ENCODE assay signal across 27 mouse cellular contexts in the genomic region with DNA sequence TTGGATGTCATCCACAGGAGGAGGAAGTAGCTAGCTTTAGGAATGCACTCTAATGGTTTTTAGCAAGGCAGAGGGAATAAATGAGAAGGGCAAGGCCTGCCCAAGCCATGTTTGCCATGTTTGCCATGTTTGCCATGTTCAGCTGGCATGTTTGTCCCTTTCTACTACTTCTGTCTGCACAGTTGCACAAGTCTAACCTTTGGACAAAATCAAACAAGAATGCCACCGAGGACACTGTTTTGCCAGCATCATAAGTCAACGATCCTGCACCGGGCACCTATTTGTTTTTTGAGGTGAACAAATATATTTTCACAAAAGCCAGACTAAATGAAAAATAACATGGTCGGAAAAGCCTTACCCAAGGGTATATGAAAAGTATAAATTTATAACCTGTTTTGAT. TPM values are rescaled to one million over a fixed set of nuclear protein-coding genes. Genes with fewer than 3 reads are reported as not detected.
A peak's percentile ranks its signal among the peaks of the same experiment; 100 is the strongest.
DNase-seq lines count a peak whose midpoint lies in the region; ATAC-seq and TF ChIP-seq lines count a peak whose summit lies in the region.
"Had no signal": no experiment of that assay in that cellular context is flagged by ENCODE, and none has a peak within 500 bp of the region (broad histone marks: within the 10 kb centered on the region; RNA-seq: fewer than 3 reads in every experiment).

No protein-coding gene starts in this region.

- TF ChIP-seq POLR2A in liver, adult 2 months (IDR thresholded peaks at IDR 0.05; ENCODE audit: extremely low read depth, insufficient read depth, low read length) = no peak

- no peak overlapping the region for H3K9ac ChIP-seq in heart, embryonic 11.5 days (ENCODE audit: low read depth, low read length)
- no peak overlapping the region for H3K9ac ChIP-seq in liver, adult 2 months (ENCODE audit: low read depth, low read length)
- no peak overlapping the region for H3K9ac ChIP-seq in liver, embryonic 12.5 days
- no peak overlapping the region for H3K9ac ChIP-seq in liver, postnatal 0 days (replicated peaks)

- 0 out of 2 replicates have a peak, but pooled peaks have one; percentile 40 for TF ChIP-seq EP300 in liver, postnatal 0 days (IDR thresholded peaks at IDR 0.05; ENCODE audit: low read depth)

- WGBS in heart, embryonic 11.5 days (ENCODE audit: insufficient replicate concordance) = 90% methylated on average over 4 of the region's 4 CpGs
- WGBS in liver, adult 2 months = 25% methylated on average over 4 of the region's 4 CpGs
- 72% methylated on average over 4 of the region's 4 CpGs for WGBS in liver, embryonic 12.5 days (ENCODE audit: insufficient replicate concordance)
- WGBS in liver, postnatal 0 days (ENCODE audit: insufficient replicate concordance) = 62% methylated on average over 4 of the region's 4 CpGs

- H3K4me2 ChIP-seq in heart, embryonic 11.5 days = no peak overlapping the region
- no peak overlapping the region for H3K4me2 ChIP-seq in liver, embryonic 12.5 days
- no peak overlapping the region for H3K4me2 ChIP-seq in liver, postnatal 0 days (ENCODE audit: low read depth, low read length)

- H3K79me2 ChIP-seq in liver, adult 2 months (ENCODE audit: control insufficient read depth, insufficient read depth, low read length) = no peaks in the 10 kb centered on the region; the same call in 1 of the 2 replicates

- H3K9me3 ChIP-seq in heart, embryonic 11.5 days (replicated peaks; ENCODE audit: control insufficient read depth, low read length) = no peaks in the 10 kb centered on the region
- no peaks in the 10 kb centered on the region for H3K9me3 ChIP-seq in liver, embryonic 12.5 days (replicated peaks)
- no peaks in the 10 kb centered on the region for H3K9me3 ChIP-seq in liver, postnatal 0 days (ENCODE audit: low read length)
- H3K9me3 ChIP-seq: G1E had no signal

- ATAC-seq in heart, embryonic 11.5 days (replicated peaks; ENCODE audit: insufficient number of reproducible peaks, low FRiP score, low TSS enrichment) = no peak
- no peak for ATAC-seq in liver, embryonic 12.5 days
- peak; percentile 18; the same call in 1 of the 2 replicates for ATAC-seq in liver, postnatal 0 days
- ATAC-seq: activated CD4-positive, CD25-positive, alpha-beta regulatory T cell, adult 4 months; CD4-positive, CD25-positive, alpha-beta regulatory T cell, adult 4 months; Patski had no signal

- H3K4me3 ChIP-seq in heart, embryonic 11.5 days (ENCODE audit: low read depth, low read length) = no peak overlapping the region
- no peak overlapping the region for H3K4me3 ChIP-seq in liver, adult 2 months (ENCODE audit: insufficient read depth, low read depth, low read length)
- H3K4me3 ChIP-seq in liver, embryonic 12.5 days = no peak overlapping the region
- no peak overlapping the region for H3K4me3 ChIP-seq in liver, postnatal 0 days (ENCODE audit: low read depth, low read length)

- TF ChIP-seq CTCF in liver, adult 2 months (IDR thresholded peaks at IDR 0.05; ENCODE audit: low read depth, low read length) = no peak
- TF ChIP-seq CTCF in liver, postnatal 0 days (IDR thresholded peaks at IDR 0.05; ENCODE audit: low read depth) = no peak

- H3K27me3 ChIP-seq in heart, embryonic 11.5 days (ENCODE audit: control insufficient read depth, insufficient read depth, low read length) = no peaks in the 10 kb centered on the region
- no peaks in the 10 kb centered on the region for H3K27me3 ChIP-seq in liver, adult 2 months (ENCODE audit: control insufficient read depth, insufficient read depth, low read length)
- H3K27me3 ChIP-seq in liver, embryonic 12.5 days (replicated peaks) = no peaks in the 10 kb centered on the region
- no peaks in the 10 kb centered on the region for H3K27me3 ChIP-seq in liver, postnatal 0 days (ENCODE audit: insufficient read depth, low read length)
- H3K27me3 ChIP-seq: CH12.LX had no signal

- 0 out of 2 replicates have a peak, but pooled peaks cover 2% of the 10 kb centered on the region for H3K4me1 ChIP-seq in heart, embryonic 11.5 days (ENCODE audit: control insufficient read depth, insufficient read depth, low read length)
- peaks cover 11% of the 10 kb centered on the region for H3K4me1 ChIP-seq in liver, adult 2 months (ENCODE audit: control insufficient read depth, insufficient read depth, low read length)
- peaks cover 13% of the 10 kb centered on the region for H3K4me1 ChIP-seq in liver, embryonic 12.5 days
- peaks cover 9% of the 10 kb centered on the region for H3K4me1 ChIP-seq in liver, postnatal 0 days (ENCODE audit: insufficient read depth)

- 0 out of 2 replicates have a peak, but pooled peaks cover under 1% of the 10 kb centered on the region for H3K36me3 ChIP-seq in heart, embryonic 11.5 days (ENCODE audit: control insufficient read depth, insufficient read depth, low read length)
- H3K36me3 ChIP-seq in liver, adult 2 months (ENCODE audit: control insufficient read depth, insufficient read depth, low read length) = peaks cover 3% of the 10 kb centered on the region
- peaks cover 7% of the 10 kb centered on the region; the same call in 1 of the 2 replicates for H3K36me3 ChIP-seq in liver, embryonic 12.5 days
- H3K36me3 ChIP-seq in liver, postnatal 0 days (replicated peaks; ENCODE audit: insufficient read depth, low read length) = peaks cover 3% of the 10 kb centered on the region; the same call in 1 of the 2 replicates

- peak; percentile 70 for DNase-seq in heart, adult 11 months
- DNase-seq in liver, adult 2 months (ENCODE audit: extremely low read depth, low read depth, low spot score) = peak; percentile 98
- peak; percentile 27 for DNase-seq in liver, postnatal 0 days
- no peak for DNase-seq in liver
- DNase-seq: adrenal gland, adult 2 months; adrenal gland, adult 8-10 months; adrenal gland, postnatal 10 days; adrenal gland, postnatal 14 days; adrenal gland, postnatal 25 days; adrenal gland, postnatal 36 days; B cell, adult 2 months; cerebellum, adult 11 months; cerebellum, adult 11-12 months; cerebellum, adult 18-20 months had no signal

- H3K27ac ChIP-seq in heart, embryonic 11.5 days (ENCODE audit: low read depth, low read length) = no peak overlapping the region
- peak overlapping the region; percentile 56 for H3K27ac ChIP-seq in liver, adult 2 months (replicated peaks; ENCODE audit: insufficient read depth, low read depth, low read length)
- no peak overlapping the region for H3K27ac ChIP-seq in liver, embryonic 12.5 days
- H3K27ac ChIP-seq in liver, postnatal 0 days (ENCODE audit: low read depth) = peak overlapping the region; percentile 92

RNA-seq across cellular contexts. Expression of gene Nipsnap3b, which starts 1.8 kb away (rescaled TPM):
- polyA plus RNA-seq in heart, embryonic 11.5 days (2014; fragmentation: Nextera tagmentation; extraction: Ambion mirVana) = 91.6 and 105 TPM in 2 replicates
- 91.3 and 95.4 TPM in 2 replicates for total RNA-seq in liver, adult 2 months (2014; rRNA removed)
- 87.1 and 89.7 TPM in 2 replicates for polyA plus RNA-seq in liver, adult 2 months (2012; rRNA removed)
- 46.0 and 46.2 TPM in 2 replicates for polyA plus RNA-seq in liver, embryonic 12.5 days (2016; fragmentation: Nextera tagmentation; extraction: Ambion mirVana)
- 145 TPM in 2 replicates for polyA plus RNA-seq in liver, postnatal 0 days (2015; fragmentation: Nextera tagmentation; extraction: Ambion mirVana)

RNA-seq across cellular contexts. Expression of gene Nipsnap3a, which starts 20.8 kb away (rescaled TPM):
- not detected in 2 replicates for polyA plus RNA-seq in heart, embryonic 11.5 days (2014; fragmentation: Nextera tagmentation; extraction: Ambion mirVana)
- not detected in 2 replicates for total RNA-seq in liver, adult 2 months (2014; rRNA removed)
- polyA plus RNA-seq in liver, adult 2 months (2012; rRNA removed) = not detected in 2 replicates
- not detected in 2 replicates for polyA plus RNA-seq in liver, embryonic 12.5 days (2016; fragmentation: Nextera tagmentation; extraction: Ambion mirVana)
- not detected in 2 replicates for polyA plus RNA-seq in liver, postnatal 0 days (2015; fragmentation: Nextera tagmentation; extraction: Ambion mirVana)
- total RNA-seq: adrenal gland, adult 18-20 months; adrenal gland, adult 2 months; adrenal gland, adult 8-10 months; adrenal gland, postnatal 10 days; adrenal gland, postnatal 14 days; adrenal gland, postnatal 25 days; adrenal gland, postnatal 36 days; adrenal gland, postnatal 4 days; CH12.LX; ES-E14; G1E; MEL had no signal
- polyA plus RNA-seq: activated CD4-positive, CD25-positive, alpha-beta regulatory T cell, adult 4 months; adrenal gland, adult 2 months; brain, embryonic 14.5 days; C2C12; G1E; Patski had no signal

RNA-seq across cellular contexts. Expression of gene Olfr270, which starts 45.5 kb away (rescaled TPM):
- polyA plus RNA-seq in heart, embryonic 11.5 days (2014; fragmentation: Nextera tagmentation; extraction: Ambion mirVana) = not detected in 2 replicates
- total RNA-seq in liver, adult 2 months (2014; rRNA removed) = not detected in 2 replicates
- not detected in 2 replicates for polyA plus RNA-seq in liver, adult 2 months (2012; rRNA removed)
- polyA plus RNA-seq in liver, embryonic 12.5 days (2016; fragmentation: Nextera tagmentation; extraction: Ambion mirVana) = not detected in 2 replicates
- polyA plus RNA-seq in liver, postnatal 0 days (2015; fragmentation: Nextera tagmentation; extraction: Ambion mirVana) = not detected in 2 replicates
- total RNA-seq: adrenal gland, adult 18-20 months; adrenal gland, adult 2 months; adrenal gland, adult 8-10 months; adrenal gland, postnatal 10 days; adrenal gland, postnatal 14 days; adrenal gland, postnatal 25 days; adrenal gland, postnatal 36 days; adrenal gland, postnatal 4 days; CH12.LX; ES-E14; MEL had no signal
- polyA plus RNA-seq: activated CD4-positive, CD25-positive, alpha-beta regulatory T cell, adult 4 months; adrenal gland, adult 2 months; brain, embryonic 14.5 days; C2C12; CD4-positive, CD25-positive, alpha-beta regulatory T cell, adult 4 months; G1E; Patski had no signal

Comparison
In these comparisons a context has a peak if more than half of its experiments do, and no peak if none do; other contexts are left out.
1. H3K27ac ChIP-seq: peak in liver, adult 2 months (single experiment) and liver, postnatal 0 days (single experiment); none in heart, embryonic 11.5 days (single experiment) and liver, embryonic 12.5 days (single experiment).